Mouse (Mus musculus): Measurements from ENCODE around the gene Cmtr2. TPM values are rescaled to one million over a fixed set of nuclear protein-coding genes. Genes with fewer than 3 reads are reported as not detected.

The Cmtr2 gene
- total RNA-seq, 2 experiments from 2014 or later = 9.6 to 10.0 TPM

- ATAC-seq (replicated peaks; ENCODE audit: poor library complexity) = no peak
Measured at GRCm38 (mm10) chr8:110253986-110254385, 38.5 kb downstream of the Cmtr2 start.

GRCm38 (mm10) chr8:110265796-110266305 is 50.4 kb downstream of the Cmtr2 start:
- no peak for ATAC-seq (replicated peaks; ENCODE audit: poor library complexity)

- ATAC-seq (replicated peaks; ENCODE audit: poor library complexity) = no peak
Measured at GRCm38 (mm10) chr8:110266741-110267140, 51.3 kb downstream of the Cmtr2 start, which contains the start of gene Hydin. Gene Hydin (plus strand): TSS chr8:110266977.

- no peak for ATAC-seq (replicated peaks; ENCODE audit: poor library complexity)
Measured at GRCm38 (mm10) chr8:110267268-110267667, 51.8 kb downstream of the Cmtr2 start.

- no peak for ATAC-seq (replicated peaks; ENCODE audit: poor library complexity)
Measured at GRCm38 (mm10) chr8:110270659-110271058, 55.2 kb downstream of the Cmtr2 start.

- no peak for ATAC-seq (replicated peaks; ENCODE audit: poor library complexity)
Measured at GRCm38 (mm10) chr8:110273394-110273793, 57.9 kb downstream of the Cmtr2 start.

Other genes starting within 250 kb of the Cmtr2 start
- gene Tat, start 225.2 kb upstream of the Cmtr2 start, total RNA-seq (2015) = not detected in 2 replicates
- gene Tat, start 225.2 kb upstream of the Cmtr2 start, total RNA-seq (2017) = not detected in 2 replicates
- gene Chst4, start 175.9 kb upstream of the Cmtr2 start, total RNA-seq (2015) = not detected in 2 replicates
- not detected in 2 replicates for gene Chst4, start 175.9 kb upstream of the Cmtr2 start, total RNA-seq (2017)
- 0.05 TPM in 1 of 2 replicates, not detected in the other for gene Zfp612, start 135.9 kb upstream of the Cmtr2 start, total RNA-seq (2015)
- gene Zfp612, start 135.9 kb upstream of the Cmtr2 start, total RNA-seq (2017) = not detected in 2 replicates
- not detected in 2 replicates for gene Gm21964, start 114.5 kb upstream of the Cmtr2 start, total RNA-seq (2015)
- gene Gm21964, start 114.5 kb upstream of the Cmtr2 start, total RNA-seq (2017) = not detected in 2 replicates
- not detected in 2 replicates for gene Gm17720, start 112.9 kb upstream of the Cmtr2 start, total RNA-seq (2015)
- gene Gm17720, start 112.9 kb upstream of the Cmtr2 start, total RNA-seq (2017) = not detected in 2 replicates
- not detected in 2 replicates for gene Calb2, start 47.5 kb upstream of the Cmtr2 start, total RNA-seq (2015)
- gene Calb2, start 47.5 kb upstream of the Cmtr2 start, total RNA-seq (2017) = not detected in 2 replicates
- not detected in 2 replicates for gene Hydin, start 51.3 kb downstream of the Cmtr2 start, total RNA-seq (2015)
- not detected in 2 replicates for gene Hydin, start 51.3 kb downstream of the Cmtr2 start, total RNA-seq (2017)

Measured in megakaryocyte progenitor cell, adult 5-6 weeks (primary cell).